Mouse (Mus musculus) lung, embryonic 14.5 days (tissue): ENCODE data around the gene Scimp. TPM values are rescaled to one million over a fixed set of nuclear protein-coding genes. Genes with fewer than 3 reads are reported as not detected.
"Not testable (repeated sequence)": the region's sequence is repeated elsewhere in the genome, so short reads cannot be mapped to it uniquely, and the experiment has no call there.

Source experiments
- ATAC-seq: fragments of 200-750 bp; cut with Nextera tagmentation; 2 replicates; pipeline ENCODE4 v1.8.0; 2017; ENCODE audit warnings: mild to moderate bottlenecking, moderate TSS enrichment, moderate library complexity; ENCODE audit not compliant: insufficient read depth
- DNase-seq: peaks from one replicate; pipeline ENCODE4 v3.0.0-alpha.2; 2015
- H3K27ac ChIP-seq: fragments of 300-500 bp; sonication (generic); 2 replicates; pipeline ENCODE4 v1.5.1; 2014; ENCODE audit warnings: low read depth, mild to moderate bottlenecking, moderate library complexity
- H3K27me3 ChIP-seq: fragments of 300-500 bp; sonication (generic); 2 replicates; pipeline ENCODE4 v1.6.1; 2014; ENCODE audit warnings: low read length, control low read depth; ENCODE audit not compliant: insufficient read depth
- H3K36me3 ChIP-seq: fragments of 300-500 bp; sonication (generic); 2 replicates; pipeline ENCODE4 v1.6.1; 2014; ENCODE audit warnings: control low read depth; ENCODE audit not compliant: insufficient read depth
- H3K4me1 ChIP-seq: fragments of 300-500 bp; sonication (generic); 2 replicates; pipeline ENCODE4 v1.6.1; 2014; ENCODE audit warnings: antibody characterized with exemption, control low read depth; ENCODE audit not compliant: insufficient read depth
- H3K4me2 ChIP-seq: fragments of 300-500 bp; sonication (generic); 2 replicates; pipeline ENCODE4 v1.6.1; 2014; ENCODE audit warnings: mild to moderate bottlenecking
- H3K4me3 ChIP-seq: fragments of 300-500 bp; sonication (generic); 2 replicates; pipeline ENCODE4 v1.5.1; 2014; ENCODE audit warnings: low read depth, low read length
- H3K9ac ChIP-seq: fragments of 300-500 bp; sonication (generic); 2 replicates; pipeline ENCODE4 v1.6.1; 2014
- H3K9me3 ChIP-seq: fragments of 300-500 bp; sonication (generic); 2 replicates; pipeline ENCODE4 v1.6.1; 2016; ENCODE audit warnings: low read depth, low read length, control low read depth
- CTCF ChIP-seq: IDR thresholded peaks from 2 replicates; pipeline ENCODE4 v1.5.1; 2016; ENCODE audit warnings: antibody characterized with exemption, low read depth
- WGBS: fragments of 180-500 bp; shearing (Covaris S2); extraction: QIAGEN DNeasy Blood & Tissue Kit; methylation state at CpG from one replicate; pipeline ENCODE4 v1.1.7; 2014; 5-methylcytosine and 5-hydroxymethylcytosine counted together
- polyA plus RNA-seq: library from polyadenylated mRNA; unstranded; fragments of >200 nt; fragmentation: Nextera tagmentation; extraction: Ambion mirVana; gene quantifications from 2 replicates; pipeline ENCODE4 v1.2.1, GENCODE M21; 2014

Scimp gene
- polyA plus RNA-seq, 1 experiment from 2014 or later: not detected

GRCm38 (mm10) chr11:70788972-70789655 lies 23.3 kb downstream of the Scimp start:
- 81% methylated on average over 10 of the region's 10 CpGs for WGBS
- no peak for TF ChIP-seq CTCF
- no peaks in the 10 kb centered on the region for H3K9me3 ChIP-seq

GRCm38 (mm10) chr11:70787052-70787451 lies 25.3 kb downstream of the Scimp start:
- no peak overlapping the region for H3K9ac ChIP-seq
- no peak overlapping the region for H3K4me2 ChIP-seq
- no peaks in the 10 kb centered on the region for H3K36me3 ChIP-seq
- no peaks in the 10 kb centered on the region for H3K9me3 ChIP-seq
- no peaks in the 10 kb centered on the region for H3K27me3 ChIP-seq
- TF ChIP-seq CTCF: no peak
- no peak overlapping the region for H3K4me3 ChIP-seq
- 63% methylated on average over 11 of the region's 11 CpGs for WGBS
- ATAC-seq (no peak), DNase-seq (no peak)
- H3K27ac ChIP-seq: no peak overlapping the region
- no peaks in the 10 kb centered on the region for H3K4me1 ChIP-seq

More at GRCm38 (mm10) chr11:70788972-70789655, 23.3 kb downstream of the Scimp start:
- Histone ChIP-seq H3K4me3 (no peak overlapping the region), H3K36me3 (no peaks in the 10 kb centered on the region), H3K27ac (no peak overlapping the region), H3K27me3 (no peaks in the 10 kb centered on the region), H3K4me1 (no peaks in the 10 kb centered on the region), H3K4me2 (no peak overlapping the region), H3K9ac (no peak overlapping the region)
- ATAC-seq (no peak), DNase-seq (no peak)

- ATAC-seq (no peak), DNase-seq (no peak)
- Histone ChIP-seq H3K9ac (no peak overlapping the region), H3K4me3 (no peak overlapping the region), H3K9me3 (no peaks in the 10 kb centered on the region), H3K4me1 (no peaks in the 10 kb centered on the region), H3K27me3 (no peaks in the 10 kb centered on the region), H3K27ac (no peak overlapping the region), H3K4me2 (no peak overlapping the region), H3K36me3 (no peaks in the 10 kb centered on the region)
- 52% methylated on average over 2 of the region's 2 CpGs for WGBS
- no peak for TF ChIP-seq CTCF
These were observed 26.5 kb downstream of the Scimp start for GRCm38 (mm10) chr11:70785908-70786307.

GRCm38 (mm10) chr11:70778058-70778457 lies 34.3 kb downstream of the Scimp start:
- not testable (repeated sequence) for H3K27me3 ChIP-seq, H3K9ac ChIP-seq, H3K9me3 ChIP-seq, H3K4me3 ChIP-seq, H3K4me1 ChIP-seq, H3K36me3 ChIP-seq, H3K27ac ChIP-seq, H3K4me2 ChIP-seq, ATAC-seq
- DNase-seq: peak; percentile 78
- WGBS: 24% methylated on average over 6 of the region's 6 CpGs
- peak; percentile 54; the same call in 1 of the 2 replicates for TF ChIP-seq CTCF

GRCm38 (mm10) chr11:70777634-70778033 lies 34.8 kb downstream of the Scimp start:
- H3K4me1 ChIP-seq: no peaks in the 10 kb centered on the region
- H3K27me3 ChIP-seq: no peaks in the 10 kb centered on the region
- ATAC-seq: no peak
- no peak overlapping the region for H3K27ac ChIP-seq
- TF ChIP-seq CTCF: no peak
- DNase-seq: no peak
- H3K4me3 ChIP-seq: no peak overlapping the region
- H3K9me3 ChIP-seq: no peaks in the 10 kb centered on the region
- H3K36me3 ChIP-seq: 0 out of 2 replicates have a peak, but pooled peaks cover under 1% of the 10 kb centered on the region
- 60% methylated on average over 6 of the region's 6 CpGs for WGBS
- no peak overlapping the region for H3K4me2 ChIP-seq
- H3K9ac ChIP-seq: no peak overlapping the region

- peak; percentile 88 for TF ChIP-seq CTCF
- Histone ChIP-seq H3K4me2 (no peak overlapping the region), H3K36me3 (0 out of 2 replicates have a peak, but pooled peaks cover 7% of the 10 kb centered on the region), H3K4me3 (no peak overlapping the region), H3K27ac (no peak overlapping the region), H3K4me1 (no peaks in the 10 kb centered on the region), H3K27me3 (no peaks in the 10 kb centered on the region), H3K9ac (no peak overlapping the region; the same call in 1 of the 2 replicates), H3K9me3 (no peaks in the 10 kb centered on the region)
- ATAC-seq (peak; percentile 85; the same call in 1 of the 2 replicates), DNase-seq (peak; percentile 87)
- 25% methylated on average over 17 of the region's 17 CpGs for WGBS
These were observed 35.4 kb downstream of the Scimp start for GRCm38 (mm10) chr11:70776830-70777571.

- DNase-seq (no peak), ATAC-seq (no peak)
- H3K9ac ChIP-seq: no peak overlapping the region
- no peaks in the 10 kb centered on the region for H3K27me3 ChIP-seq
- H3K36me3 ChIP-seq: peaks cover 18% of the 10 kb centered on the region; the same call in 1 of the 2 replicates
- H3K4me1 ChIP-seq: no peaks in the 10 kb centered on the region
- 93% methylated on average over 3 of the region's 3 CpGs for WGBS
- H3K9me3 ChIP-seq: no peaks in the 10 kb centered on the region
- no peak overlapping the region for H3K27ac ChIP-seq
- H3K4me2 ChIP-seq: no peak overlapping the region
- H3K4me3 ChIP-seq: no peak overlapping the region
- TF ChIP-seq CTCF: no peak
These were observed 41.6 kb downstream of the Scimp start for GRCm38 (mm10) chr11:70770804-70771203.
